Mouse (Mus musculus) neutrophil, adult 65 days (primary cell): ENCODE data around the gene Cpeb3. TPM values are rescaled to one million over a fixed set of nuclear protein-coding genes. Genes with fewer than 3 reads are reported as not detected.

ENCODE experiments used
- total RNA-seq: library from RNA; stranded (reverse); gene quantifications from 2 replicates; pipeline ENCODE4 v1.2.4, GENCODE M21; 2023

The Cpeb3 gene
- 1.3 and 2.2 TPM in 2 replicates for total RNA-seq

DNA sequence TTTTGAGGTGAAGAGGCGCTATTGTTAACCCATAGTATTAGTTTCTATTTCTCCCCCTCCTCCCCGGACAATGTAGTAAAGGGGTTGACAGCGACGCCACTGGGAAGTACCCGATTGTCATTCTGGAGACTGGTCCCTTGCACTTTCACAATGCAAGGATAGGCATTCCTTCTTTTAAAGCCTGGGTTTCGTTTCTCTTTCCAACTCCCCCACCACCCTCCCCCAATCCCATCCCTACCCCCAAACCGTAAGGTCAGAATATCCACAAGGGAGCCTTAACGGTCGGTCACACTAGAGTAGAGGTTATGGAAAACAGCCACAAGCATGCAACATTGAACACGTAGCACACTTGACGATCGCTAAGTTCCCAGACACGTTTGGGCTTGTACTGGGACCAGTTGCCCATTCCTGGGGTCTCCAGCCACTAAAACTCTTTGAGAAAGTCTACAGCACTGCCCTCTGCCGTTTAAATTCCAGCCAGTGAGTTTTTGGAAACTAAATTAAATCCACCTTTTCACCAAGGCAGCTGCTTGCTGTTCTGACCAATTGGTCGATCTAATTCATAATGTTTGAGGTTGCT, at the start of gene Cpeb3:
TSS of gene Cpeb3 (minus strand) at position 426 of the 580 bp plus-strand sequence.

DNA sequence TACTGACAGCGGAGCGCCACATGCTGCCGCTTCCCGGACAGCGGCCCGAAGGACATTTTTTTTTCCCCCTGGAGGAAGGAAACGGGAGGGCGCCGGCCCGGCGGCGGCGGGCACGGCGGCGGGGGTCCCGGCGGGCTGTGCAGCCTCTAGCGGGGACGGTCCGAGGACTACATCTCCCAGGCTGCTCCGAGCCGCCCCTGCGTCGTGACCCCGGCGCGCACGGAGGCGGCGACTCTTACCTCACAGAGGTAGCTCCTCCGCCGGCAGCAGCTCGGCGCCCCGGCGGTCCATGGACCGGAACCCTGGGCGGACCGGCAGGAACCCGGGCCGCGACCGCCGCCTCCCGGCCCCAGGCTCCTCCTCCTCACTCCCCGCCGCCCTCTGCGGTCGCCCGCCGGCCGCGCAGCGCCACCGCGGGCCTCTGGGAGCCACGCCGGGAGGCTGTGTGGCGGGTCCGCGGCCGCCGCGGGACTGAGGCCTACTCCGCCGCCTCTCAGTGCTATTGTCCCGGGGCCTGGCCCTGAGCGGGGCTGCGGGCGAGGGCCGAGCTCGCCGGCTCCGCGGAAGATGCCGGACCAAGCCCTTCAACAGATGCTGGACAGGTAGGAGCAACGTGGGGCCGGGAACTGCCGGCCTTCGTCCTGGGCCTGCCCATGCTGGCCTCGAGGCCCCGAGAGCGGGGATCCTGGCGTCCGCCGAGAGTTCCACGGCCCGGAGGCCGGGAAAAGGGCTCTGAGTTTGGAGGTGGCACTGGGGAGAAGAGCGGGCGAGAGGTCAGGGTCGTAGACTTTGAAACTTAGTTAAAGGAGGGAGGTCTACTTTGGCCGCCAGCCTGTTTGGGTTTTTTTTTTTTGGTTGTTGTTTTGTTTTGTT, 862 bp downstream of the Cpeb3 start, which contains the start of gene March5:
TSS of gene March5 (plus strand) at position 241 of the 873 bp plus-strand sequence.

Other genes with a start within 250 kb of the Cpeb3 start
- 39.9 and 40.5 TPM in 2 replicates for gene March5, start 1.1 kb downstream of the Cpeb3 start, total RNA-seq
- 16.5 and 18.2 TPM in 2 replicates for gene Ide, start 129.3 kb upstream of the Cpeb3 start, total RNA-seq
- gene Kif11, start 167.8 kb upstream of the Cpeb3 start, total RNA-seq, result 51.0 and 58.3 TPM in 2 replicates
- 54.1 and 54.6 TPM in 2 replicates for gene Hhex, start 226.2 kb upstream of the Cpeb3 start, total RNA-seq